ENCODE assay signal across 24 mouse cellular contexts in the genomic region with DNA sequence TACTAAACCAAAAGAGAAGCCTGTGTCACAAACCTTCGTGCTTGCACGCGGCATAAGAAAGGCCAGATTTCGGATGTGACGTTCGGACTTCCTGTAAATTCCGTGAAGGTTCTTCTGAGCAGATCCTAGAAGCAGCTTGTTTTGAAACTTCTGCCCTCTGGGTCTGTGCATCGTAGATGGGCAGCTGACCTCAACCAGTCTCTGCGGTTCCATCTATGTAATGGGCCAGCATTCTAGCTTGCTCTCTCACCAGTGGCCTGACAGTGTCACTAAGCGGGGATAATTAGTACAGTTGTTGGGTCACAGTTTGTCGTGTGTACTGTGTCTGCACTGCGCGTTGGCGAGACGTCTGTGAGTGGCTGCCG. TPM values are rescaled to one million over a fixed set of nuclear protein-coding genes. Genes with fewer than 3 reads are reported as not detected.
DNase-seq lines count a peak whose midpoint lies in the region; ATAC-seq and TF ChIP-seq lines count a peak whose summit lies in the region.
"Had no signal": no experiment of that assay in that cellular context is flagged by ENCODE, and none has a peak within 500 bp of the region (broad histone marks: within the 10 kb centered on the region; RNA-seq: fewer than 3 reads in every experiment).

No protein-coding gene starts in this region.

- H3K4me1 ChIP-seq in hindbrain, embryonic 11.5 days (replicated peaks; ENCODE audit: control insufficient read depth, insufficient read depth, low read length) = peaks cover 9% of the 10 kb centered on the region
- peaks cover 24% of the 10 kb centered on the region for H3K4me1 ChIP-seq in hindbrain, embryonic 14.5 days (replicated peaks; ENCODE audit: control insufficient read depth, insufficient read depth, low read length)
- peaks cover 16% of the 10 kb centered on the region for H3K4me1 ChIP-seq in lung, embryonic 15.5 days
- H3K4me1 ChIP-seq in ES-E14 (ENCODE audit: control insufficient read depth in 2 of 2, insufficient read depth in 2 of 2, low read length in 2 of 2, poor library complexity in 1 of 2) = peaks cover 0 to 15% of the 10 kb centered on the region in 2 experiments; a peak in 3 of 4 replicates
- H3K4me1 ChIP-seq in liver, embryonic 13.5 days (replicated peaks) = peaks cover 8% of the 10 kb centered on the region

- H3K9me3 ChIP-seq in hindbrain, embryonic 11.5 days (ENCODE audit: control insufficient read depth, low read length) = no peaks in the 10 kb centered on the region
- no peaks in the 10 kb centered on the region for H3K9me3 ChIP-seq in hindbrain, embryonic 14.5 days (ENCODE audit: control insufficient read depth, low read length)
- H3K9me3 ChIP-seq in lung, embryonic 15.5 days = no peaks in the 10 kb centered on the region
- H3K9me3 ChIP-seq in ES-E14 (ENCODE audit: control insufficient read depth, insufficient read depth, low read depth, low read length) = no peaks in the 10 kb centered on the region
- H3K9me3 ChIP-seq in liver, embryonic 13.5 days (replicated peaks) = no peaks in the 10 kb centered on the region
- H3K9me3 ChIP-seq: forebrain, embryonic 10.5 days; heart, embryonic 13.5 days; hindbrain, embryonic 15.5 days; intestine, embryonic 15.5 days; midbrain, embryonic 15.5 days; neural tube, embryonic 13.5 days had no signal

- no peak overlapping the region for H3K4me2 ChIP-seq in hindbrain, embryonic 11.5 days (replicated peaks; ENCODE audit: low read depth, low read length)
- no peak overlapping the region for H3K4me2 ChIP-seq in hindbrain, embryonic 14.5 days (replicated peaks)
- no peak overlapping the region for H3K4me2 ChIP-seq in lung, embryonic 15.5 days
- peak overlapping the region; percentile 38; the same call in 1 of the 2 replicates for H3K4me2 ChIP-seq in liver, embryonic 13.5 days
- H3K4me2 ChIP-seq: midbrain, embryonic 15.5 days had no signal

- WGBS in hindbrain, embryonic 11.5 days = 27% methylated on average over 16 of the region's 16 CpGs
- WGBS in hindbrain, embryonic 14.5 days = 35% methylated on average over 16 of the region's 16 CpGs
- WGBS in lung, embryonic 15.5 days = 26% methylated on average over 16 of the region's 16 CpGs
- WGBS in liver, embryonic 13.5 days (ENCODE audit: insufficient replicate concordance) = 19% methylated on average over 16 of the region's 16 CpGs

- in situ Hi-C loops in ES-E14 (cut with MboI; ENCODE audit: low sequenced_read_pairs in 2 of 2, unreplicated experiment in 2 of 2) = loop anchor here in 1 of 2 experiments (25.0 kb wide), 1 partner anchor 177 kb away; no protein-coding TSS in a partner anchor

- ATAC-seq in hindbrain, embryonic 11.5 days (ENCODE audit: low FRiP score) = no peak
- no peak for ATAC-seq in hindbrain, embryonic 14.5 days (ENCODE audit: low FRiP score)
- ATAC-seq in lung, embryonic 15.5 days (ENCODE audit: borderline replicate concordance, extremely low read depth, low FRiP score, low TSS enrichment) = 0 out of 2 replicates have a peak, but pooled peaks have one; percentile 6
- ATAC-seq in liver, embryonic 13.5 days (ENCODE audit: low read depth) = no peak
- ATAC-seq: activated CD4-positive, CD25-positive, alpha-beta regulatory T cell, adult 4 months; midbrain, embryonic 15.5 days had no signal

- no peak overlapping the region for H3K9ac ChIP-seq in hindbrain, embryonic 11.5 days (ENCODE audit: low read depth, low read length)
- no peak overlapping the region for H3K9ac ChIP-seq in hindbrain, embryonic 14.5 days
- no peak overlapping the region for H3K9ac ChIP-seq in lung, embryonic 15.5 days
- H3K9ac ChIP-seq in ES-E14 (ENCODE audit: insufficient read depth, low read depth, low read length, poor library complexity, severe bottlenecking) = peak overlapping the region; percentile 11; the same call in 1 of the 2 replicates
- H3K9ac ChIP-seq in liver, embryonic 13.5 days = no peak overlapping the region
- H3K9ac ChIP-seq: heart, embryonic 13.5 days; hindbrain, embryonic 15.5 days; intestine, embryonic 15.5 days; midbrain, embryonic 15.5 days; neural tube, embryonic 13.5 days had no signal

- H3K27ac ChIP-seq in hindbrain, embryonic 11.5 days (ENCODE audit: low read depth, low read length) = no peak overlapping the region
- H3K27ac ChIP-seq in hindbrain, embryonic 14.5 days = no peak overlapping the region
- H3K27ac ChIP-seq in lung, embryonic 15.5 days = no peak overlapping the region
- H3K27ac ChIP-seq in ES-E14 (ENCODE audit: insufficient read depth, low read depth, low read length, poor library complexity, severe bottlenecking) = no peak overlapping the region
- no peak overlapping the region for H3K27ac ChIP-seq in liver, embryonic 13.5 days
- H3K27ac ChIP-seq: forebrain, embryonic 10.5 days; heart, embryonic 13.5 days; hindbrain, embryonic 15.5 days; intestine, embryonic 15.5 days; midbrain, embryonic 15.5 days; neural tube, embryonic 13.5 days had no signal

- H3K4me3 ChIP-seq in hindbrain, embryonic 11.5 days (ENCODE audit: low read depth, low read length) = no peak overlapping the region
- no peak overlapping the region for H3K4me3 ChIP-seq in hindbrain, embryonic 14.5 days (replicated peaks; ENCODE audit: low read length)
- no peak overlapping the region for H3K4me3 ChIP-seq in lung, embryonic 15.5 days
- peak overlapping the region; percentile 4 to 48; a peak in 3 of 4 replicates for H3K4me3 ChIP-seq in ES-E14 (ENCODE audit: insufficient read depth in 1 of 2, low read depth in 1 of 2, low read length in 2 of 2, poor library complexity in 1 of 2, severe bottlenecking in 1 of 2)
- no peak overlapping the region for H3K4me3 ChIP-seq in liver, embryonic 13.5 days (replicated peaks)
- H3K4me3 ChIP-seq: hindbrain, embryonic 15.5 days; midbrain, embryonic 15.5 days; myocyte; neural tube, embryonic 13.5 days had no signal

- H3K27me3 ChIP-seq in hindbrain, embryonic 11.5 days (ENCODE audit: control insufficient read depth, insufficient read depth, low read length) = peaks cover 50% of the 10 kb centered on the region
- peaks cover 79% of the 10 kb centered on the region for H3K27me3 ChIP-seq in hindbrain, embryonic 14.5 days (ENCODE audit: control insufficient read depth, insufficient read depth, low read length)
- H3K27me3 ChIP-seq in lung, embryonic 15.5 days = peaks cover 98% of the 10 kb centered on the region
- peaks cover 99% of the 10 kb centered on the region for H3K27me3 ChIP-seq in liver, embryonic 13.5 days

- DNase-seq in hindbrain, embryonic 11.5 days (ENCODE audit: low spot score) = peak; percentile 22
- no peak for DNase-seq in hindbrain, embryonic 14.5 days (ENCODE audit: low spot score)
- no peak for DNase-seq in lung, postnatal 4 days
- DNase-seq in ES-E14 (ENCODE audit: low read depth, low spot score) = no peak
- DNase-seq in liver, embryonic 13.5 days = no peak
- DNase-seq in cerebellum, adult 8-10 months = no peak
- DNase-seq: adrenal gland, adult 8-10 months; gastrocnemius, postnatal 10 days; heart, adult 11 months; left cerebral cortex, postnatal 4 days; right cerebral cortex, postnatal 25 days; spleen, adult 18-20 months; thymus, postnatal 14 days had no signal

- H3K36me3 ChIP-seq in hindbrain, embryonic 11.5 days (ENCODE audit: control insufficient read depth, insufficient read depth, low read length) = no peaks in the 10 kb centered on the region
- no peaks in the 10 kb centered on the region for H3K36me3 ChIP-seq in hindbrain, embryonic 14.5 days (replicated peaks; ENCODE audit: control insufficient read depth, insufficient read depth)
- H3K36me3 ChIP-seq in lung, embryonic 15.5 days = no peaks in the 10 kb centered on the region
- H3K36me3 ChIP-seq in ES-E14 (ENCODE audit: control insufficient read depth, insufficient read depth, low read length, poor library complexity, severe bottlenecking) = no peaks in the 10 kb centered on the region
- no peaks in the 10 kb centered on the region for H3K36me3 ChIP-seq in liver, embryonic 13.5 days
- H3K36me3 ChIP-seq: forebrain, embryonic 10.5 days; heart, embryonic 13.5 days; hindbrain, embryonic 15.5 days; intestine, embryonic 15.5 days; midbrain, embryonic 15.5 days; neural tube, embryonic 13.5 days had no signal

TF ChIP-seq in ES-E14, 5 proteins besides CTCF, POLR2A, EP300 and RAD21:
- TF ChIP-seq MAFK (IDR thresholded peaks at IDR 0.05; ENCODE audit: insufficient read depth, low read depth, low read length) = no peak
- TF ChIP-seq CHD2 (IDR thresholded peaks at IDR 0.05; ENCODE audit: low read depth, low read length) = no peak
- TF ChIP-seq ZNF384 (IDR thresholded peaks at IDR 0.05; ENCODE audit: low read depth, low read length) = no peak

RNA-seq across cellular contexts. Expression of a gene that starts 8.6 kb away (rescaled TPM):
- polyA plus RNA-seq in hindbrain, embryonic 11.5 days (2014; fragmentation: Nextera tagmentation; extraction: Ambion mirVana) = 30.0 and 36.2 TPM in 2 replicates
- 40.6 and 41.6 TPM in 2 replicates for polyA plus RNA-seq in hindbrain, embryonic 14.5 days (2014; fragmentation: Nextera tagmentation; extraction: Ambion mirVana)
- polyA plus RNA-seq in lung, embryonic 15.5 days (2015; fragmentation: Nextera tagmentation; extraction: Ambion mirVana) = 0.16 TPM in 1 of 2 replicates, not detected in the other
- total RNA-seq in ES-E14 (2012; rRNA removed) = 25.8 and 27.9 TPM in 2 replicates
- polyA plus RNA-seq in liver, embryonic 13.5 days (2015; fragmentation: Nextera tagmentation; extraction: Ambion mirVana) = 1.1 and 1.5 TPM in 2 replicates
- total RNA-seq: adrenal gland, adult 8-10 months; gastrocnemius, postnatal 10 days; liver, adult 2 months had no signal
- polyA plus RNA-seq: activated CD4-positive, CD25-positive, alpha-beta regulatory T cell, adult 4 months; liver, adult 2 months; lung, embryonic 16.5 days; myocyte had no signal

Comparison
In these comparisons a context has a peak if more than half of its experiments do, and no peak if none do; other contexts are left out.
1. H3K4me3 ChIP-seq: peak in ES-E14 (2 of 2); none in hindbrain, embryonic 11.5 days (single experiment), hindbrain, embryonic 14.5 days (single experiment), lung, embryonic 15.5 days (single experiment) and liver, embryonic 13.5 days (single experiment).
2. RNA of a gene that starts 8.6 kb away (polyA plus RNA-seq): 40.6 to 41.6 TPM in hindbrain, embryonic 14.5 days and 30.0 to 36.2 TPM in hindbrain, embryonic 11.5 days; 1.1 to 1.5 TPM in liver, embryonic 13.5 days and 0.16 TPM in lung, embryonic 15.5 days; every median in the first group is over 10 times any median in the second.